Mouse (Mus musculus): ENCODE results near the gene Zfp598. TPM values are rescaled to one million over a fixed set of nuclear protein-coding genes. Genes with fewer than 3 reads are reported as not detected.

The Zfp598 gene
- polyA plus RNA-seq, 1 experiment, result 45.4 TPM

DNA sequence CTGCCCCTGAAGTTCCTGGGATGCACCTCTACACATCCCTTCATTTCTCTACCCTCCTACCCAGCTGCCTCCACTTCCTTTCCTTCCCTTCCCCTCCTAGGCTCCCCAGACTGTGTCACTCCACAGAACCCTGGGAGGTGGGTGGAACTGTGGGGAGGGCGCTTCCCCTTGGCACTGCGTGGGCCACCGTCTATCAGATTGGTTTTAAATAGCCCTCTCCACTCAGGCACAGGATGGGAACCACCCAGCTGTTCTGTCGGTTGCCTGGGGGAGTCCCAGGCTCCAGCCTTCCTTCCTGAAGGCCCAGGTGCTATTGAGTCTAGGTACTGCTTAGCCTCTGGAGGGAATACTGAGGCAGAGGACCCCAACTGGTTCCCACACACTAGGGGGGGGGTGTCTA lies 34.5 kb upstream of the Zfp598 start:
- H3K27me3 ChIP-seq (ENCODE audit: control insufficient read depth, insufficient read depth, low read length), result no peaks in the 10 kb centered on the region
- no peak for TF ChIP-seq CTCF (IDR thresholded peaks at IDR 0.05; ENCODE audit: control insufficient read depth, insufficient read depth, insufficient replicate concordance, low read depth, low read length)
- TF ChIP-seq POLR2A (IDR thresholded peaks at IDR 0.05; ENCODE audit: control insufficient read depth, low read depth, low read length), result no peak
- no peaks in the 10 kb centered on the region for H3K36me3 ChIP-seq (ENCODE audit: control insufficient read depth, insufficient read depth, low read length)
- H3K4me1 ChIP-seq (ENCODE audit: control insufficient read depth, insufficient read depth, low read length), result peaks cover 20% of the 10 kb centered on the region
- H3K4me3 ChIP-seq (ENCODE audit: control insufficient read depth, low read depth, low read length), result no peak overlapping the region
- H3K27ac ChIP-seq (ENCODE audit: control insufficient read depth, insufficient read depth, low read depth, low read length), result no peak overlapping the region

DNA sequence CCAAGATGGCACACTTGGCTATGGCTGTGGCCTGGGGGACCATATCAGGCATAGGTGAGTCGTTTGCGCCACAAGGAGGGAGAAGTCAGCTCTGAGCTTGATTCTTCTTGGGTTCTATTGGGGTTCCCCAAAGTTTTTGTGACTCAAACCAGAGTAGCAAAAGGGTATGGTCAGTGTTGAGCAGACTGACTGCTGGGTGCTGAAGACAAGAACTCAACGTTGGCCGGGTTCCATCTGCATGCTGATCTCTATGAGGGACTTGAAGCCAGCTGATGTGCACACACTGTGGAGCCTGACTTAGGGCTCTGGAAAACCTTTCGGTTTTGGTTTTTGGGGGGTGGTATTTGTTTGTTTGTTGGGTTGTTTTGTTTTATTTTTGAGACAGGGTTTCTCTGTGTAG lies 33.8 kb upstream of the Zfp598 start:
- TF ChIP-seq POLR2A (IDR thresholded peaks at IDR 0.05; ENCODE audit: control insufficient read depth, low read depth, low read length), result no peak
- TF ChIP-seq CTCF (IDR thresholded peaks at IDR 0.05; ENCODE audit: control insufficient read depth, insufficient read depth, insufficient replicate concordance, low read depth, low read length), result no peak
- Histone ChIP-seq H3K27ac (ENCODE audit: control insufficient read depth, insufficient read depth, low read depth, low read length) (no peak overlapping the region), H3K27me3 (ENCODE audit: control insufficient read depth, insufficient read depth, low read length) (no peaks in the 10 kb centered on the region), H3K36me3 (ENCODE audit: control insufficient read depth, insufficient read depth, low read length) (no peaks in the 10 kb centered on the region), H3K4me3 (ENCODE audit: control insufficient read depth, low read depth, low read length) (no peak overlapping the region), H3K4me1 (ENCODE audit: control insufficient read depth, insufficient read depth, low read length) (peaks cover 20% of the 10 kb centered on the region)

DNA sequence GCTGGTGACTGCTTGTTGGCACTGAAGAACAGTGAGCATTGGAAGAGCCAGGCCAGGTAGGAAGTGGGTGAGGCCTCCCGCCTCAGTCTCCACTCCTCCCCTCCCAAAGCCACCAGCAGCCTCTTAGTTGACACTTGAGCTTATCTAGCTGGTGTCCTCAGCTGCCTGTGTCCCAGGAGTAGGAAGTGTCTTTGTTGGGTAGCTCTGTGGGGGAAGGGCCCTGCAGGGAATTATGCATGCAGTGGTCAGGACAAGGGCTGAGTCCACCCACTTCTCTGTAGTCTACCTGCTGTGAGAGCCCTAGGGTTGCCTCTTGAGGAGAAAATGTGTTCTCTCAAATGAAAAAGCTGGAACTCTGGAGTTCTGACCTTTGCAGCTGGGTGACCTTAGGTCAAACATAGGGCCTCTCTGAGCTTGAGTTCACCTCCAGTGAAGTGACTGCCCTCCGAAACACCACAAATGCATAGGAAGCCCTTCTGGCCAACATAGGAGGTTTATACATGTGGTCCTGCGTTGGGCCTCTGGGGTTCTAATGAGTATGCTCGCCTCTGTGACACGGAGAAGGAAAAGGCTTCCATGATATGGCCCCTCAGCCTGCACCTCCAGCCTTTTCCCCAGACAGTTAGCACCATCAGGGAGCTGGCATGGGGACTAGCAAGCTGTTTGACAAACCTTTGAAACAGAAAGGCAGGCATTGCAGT lies 32.6 kb upstream of the Zfp598 start:
- Histone ChIP-seq H3K4me1 (ENCODE audit: control insufficient read depth, insufficient read depth, low read length) (peaks cover 20% of the 10 kb centered on the region), H3K4me3 (ENCODE audit: control insufficient read depth, low read depth, low read length) (no peak overlapping the region), H3K27ac (ENCODE audit: control insufficient read depth, insufficient read depth, low read depth, low read length) (no peak overlapping the region), H3K27me3 (ENCODE audit: control insufficient read depth, insufficient read depth, low read length) (no peaks in the 10 kb centered on the region), H3K36me3 (ENCODE audit: control insufficient read depth, insufficient read depth, low read length) (no peaks in the 10 kb centered on the region)
- TF ChIP-seq POLR2A (IDR thresholded peaks at IDR 0.05; ENCODE audit: control insufficient read depth, low read depth, low read length) (no peak), CTCF (IDR thresholded peaks at IDR 0.05; ENCODE audit: control insufficient read depth, insufficient read depth, insufficient replicate concordance, low read depth, low read length) (no peak)

DNA sequence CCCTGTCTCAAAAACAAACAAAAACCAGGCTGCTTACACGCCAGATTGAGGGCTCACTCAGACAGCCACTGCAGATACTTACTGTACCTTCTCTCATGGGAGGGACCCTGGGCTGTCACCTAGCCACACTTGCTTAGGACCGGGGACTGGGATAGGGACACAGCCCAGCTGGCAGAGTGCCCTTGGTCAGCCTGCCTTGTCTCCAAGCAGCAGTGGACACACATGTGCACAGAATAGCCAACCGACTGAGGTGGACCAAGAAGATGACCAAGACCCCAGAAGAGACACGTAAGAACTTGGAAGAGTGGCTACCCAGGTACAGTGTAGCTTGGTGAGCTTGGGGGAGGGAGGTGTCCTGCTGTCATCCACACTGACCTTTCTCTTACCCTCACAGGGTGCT lies 31.3 kb upstream of the Zfp598 start:
- no peak for TF ChIP-seq POLR2A (IDR thresholded peaks at IDR 0.05; ENCODE audit: control insufficient read depth, low read depth, low read length)
- no peak for TF ChIP-seq CTCF (IDR thresholded peaks at IDR 0.05; ENCODE audit: control insufficient read depth, insufficient read depth, insufficient replicate concordance, low read depth, low read length)
- peaks cover 9% of the 10 kb centered on the region for H3K4me1 ChIP-seq (ENCODE audit: control insufficient read depth, insufficient read depth, low read length)

DNA sequence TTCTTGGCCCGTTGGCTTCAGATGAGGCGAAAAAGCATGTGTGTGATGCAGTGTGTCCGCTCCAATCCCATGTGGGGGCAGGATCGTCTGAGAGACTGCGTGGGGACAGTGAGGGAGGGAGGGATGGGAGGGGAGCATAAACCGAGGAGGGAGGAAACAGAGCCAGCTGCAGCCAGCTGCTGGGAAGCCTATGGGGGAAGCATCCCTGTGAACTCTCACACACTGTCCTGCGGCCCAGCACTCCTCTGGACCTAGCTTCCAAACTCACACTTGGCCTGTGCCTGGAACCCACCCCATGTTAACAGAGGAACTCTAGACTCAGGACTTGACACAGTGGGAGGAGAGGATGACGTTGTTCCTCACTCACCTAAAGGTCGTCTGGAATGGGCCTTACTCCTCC lies 30.6 kb upstream of the Zfp598 start:
- Histone ChIP-seq H3K27ac (ENCODE audit: control insufficient read depth, insufficient read depth, low read depth, low read length) (no peak overlapping the region), H3K4me1 (ENCODE audit: control insufficient read depth, insufficient read depth, low read length) (peaks cover 7% of the 10 kb centered on the region), H3K27me3 (ENCODE audit: control insufficient read depth, insufficient read depth, low read length) (no peaks in the 10 kb centered on the region), H3K4me3 (ENCODE audit: control insufficient read depth, low read depth, low read length) (no peak overlapping the region), H3K36me3 (ENCODE audit: control insufficient read depth, insufficient read depth, low read length) (no peaks in the 10 kb centered on the region)
- TF ChIP-seq CTCF (IDR thresholded peaks at IDR 0.05; ENCODE audit: control insufficient read depth, insufficient read depth, insufficient replicate concordance, low read depth, low read length) (no peak), POLR2A (IDR thresholded peaks at IDR 0.05; ENCODE audit: control insufficient read depth, low read depth, low read length) (no peak)

More for the DNA sequence above, 31.3 kb upstream of the Zfp598 start:
- peak overlapping the region; percentile 7; the same call in 1 of the 2 replicates for H3K27ac ChIP-seq (ENCODE audit: control insufficient read depth, insufficient read depth, low read depth, low read length)
- no peaks in the 10 kb centered on the region for H3K27me3 ChIP-seq (ENCODE audit: control insufficient read depth, insufficient read depth, low read length)
- no peaks in the 10 kb centered on the region for H3K36me3 ChIP-seq (ENCODE audit: control insufficient read depth, insufficient read depth, low read length)
- H3K4me3 ChIP-seq (ENCODE audit: control insufficient read depth, low read depth, low read length), result no peak overlapping the region

DNA sequence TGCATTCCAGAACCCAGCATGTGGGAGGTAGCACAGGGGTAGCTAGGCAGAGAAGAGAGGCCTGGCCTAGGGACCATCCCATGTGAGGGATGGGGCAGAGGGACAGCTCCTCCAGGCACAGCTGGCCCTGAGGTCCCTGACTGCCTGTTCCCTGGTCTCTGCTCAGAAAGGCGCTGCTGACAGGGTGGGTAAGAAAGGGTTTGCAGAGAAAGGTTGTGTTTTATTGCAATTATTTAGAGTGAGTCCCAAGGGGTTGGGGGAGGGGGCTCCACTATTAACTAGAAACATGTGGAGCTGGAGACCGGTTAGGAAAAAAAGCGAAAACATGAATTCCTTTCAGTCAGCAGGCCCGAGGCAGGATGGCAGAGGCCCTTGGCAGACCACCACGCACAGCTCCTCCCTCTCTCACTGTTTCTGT lies 29.9 kb upstream of the Zfp598 start:
- TF ChIP-seq CTCF (IDR thresholded peaks at IDR 0.05; ENCODE audit: control insufficient read depth, insufficient read depth, insufficient replicate concordance, low read depth, low read length), result no peak
- TF ChIP-seq POLR2A (IDR thresholded peaks at IDR 0.05; ENCODE audit: control insufficient read depth, low read depth, low read length), result no peak
- H3K36me3 ChIP-seq (ENCODE audit: control insufficient read depth, insufficient read depth, low read length), result no peaks in the 10 kb centered on the region
- H3K27ac ChIP-seq (ENCODE audit: control insufficient read depth, insufficient read depth, low read depth, low read length), result no peak overlapping the region
- no peaks in the 10 kb centered on the region for H3K27me3 ChIP-seq (ENCODE audit: control insufficient read depth, insufficient read depth, low read length)
- H3K4me3 ChIP-seq (ENCODE audit: control insufficient read depth, low read depth, low read length), result no peak overlapping the region
- H3K4me1 ChIP-seq (ENCODE audit: control insufficient read depth, insufficient read depth, low read length), result peaks cover 9% of the 10 kb centered on the region

DNA sequence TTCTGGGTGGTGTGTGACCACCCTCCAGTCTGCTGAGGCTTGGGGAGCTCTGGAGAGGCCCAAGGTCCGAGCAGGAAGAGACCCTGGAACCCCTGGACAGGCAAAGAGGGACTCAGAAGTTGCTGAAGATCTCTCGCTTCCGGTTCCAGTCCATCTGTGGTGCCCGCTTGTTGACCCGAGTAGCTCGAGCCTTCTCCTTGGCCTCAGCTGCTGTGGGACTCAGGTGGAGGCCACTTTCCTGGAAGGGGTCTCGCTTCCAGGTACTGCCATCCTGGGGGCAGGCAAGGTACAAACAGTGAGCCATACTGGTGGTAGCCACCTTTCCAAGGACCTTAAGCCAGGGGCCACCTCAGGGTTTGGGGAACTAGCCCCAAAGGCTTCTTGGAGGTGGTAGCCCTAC lies 29.4 kb upstream of the Zfp598 start:
- Histone ChIP-seq H3K36me3 (ENCODE audit: control insufficient read depth, insufficient read depth, low read length) (no peaks in the 10 kb centered on the region), H3K4me1 (ENCODE audit: control insufficient read depth, insufficient read depth, low read length) (peaks cover 10% of the 10 kb centered on the region), H3K27ac (ENCODE audit: control insufficient read depth, insufficient read depth, low read depth, low read length) (no peak overlapping the region), H3K27me3 (ENCODE audit: control insufficient read depth, insufficient read depth, low read length) (no peaks in the 10 kb centered on the region), H3K4me3 (ENCODE audit: control insufficient read depth, low read depth, low read length) (no peak overlapping the region)
- TF ChIP-seq POLR2A (IDR thresholded peaks at IDR 0.05; ENCODE audit: control insufficient read depth, low read depth, low read length), result no peak
- TF ChIP-seq CTCF (IDR thresholded peaks at IDR 0.05; ENCODE audit: control insufficient read depth, insufficient read depth, insufficient replicate concordance, low read depth, low read length), result no peak

Data from testis, adult 2 months (tissue).